Mouse (Mus musculus) kidney, embryonic 16.5 days (tissue): ENCODE measurements around the gene Dazap1. TPM values are rescaled to one million over a fixed set of nuclear protein-coding genes. Genes with fewer than 3 reads are reported as not detected.

ENCODE experiments used
- ATAC-seq: fragments of 200-750 bp; cut with Nextera tagmentation; 2 replicates; pipeline ENCODE4 v1.8.0; 2017; ENCODE audit warnings: moderate TSS enrichment; ENCODE audit not compliant: low FRiP score, low TSS enrichment
- H3K27ac ChIP-seq: fragments of 300-500 bp; sonication (generic); 2 replicates; pipeline ENCODE4 v1.5.1; 2014; ENCODE audit warnings: low read length
- H3K27me3 ChIP-seq: fragments of 300-500 bp; sonication (generic); 2 replicates; pipeline ENCODE4 v1.6.1; 2014; ENCODE audit warnings: low read length, control low read depth, mixed read lengths; ENCODE audit not compliant: insufficient read depth
- H3K36me3 ChIP-seq: fragments of 300-500 bp; sonication (generic); 2 replicates; pipeline ENCODE4 v1.6.1; 2014; ENCODE audit warnings: low read length, control low read depth, mixed read lengths; ENCODE audit not compliant: insufficient read depth
- H3K4me1 ChIP-seq: fragments of 300-500 bp; sonication (generic); 2 replicates; pipeline ENCODE4 v1.6.1; 2014; ENCODE audit warnings: low read length, control low read depth, mixed read lengths; ENCODE audit not compliant: insufficient read depth
- H3K4me2 ChIP-seq: fragments of 300-500 bp; sonication (generic); replicated peaks from 2 replicates; pipeline ENCODE4 v1.6.1; 2014; ENCODE audit warnings: low read depth, low read length
- H3K4me3 ChIP-seq: fragments of 300-500 bp; sonication (generic); 2 replicates; pipeline ENCODE4 v1.5.1; 2014; ENCODE audit warnings: mild to moderate bottlenecking, low read length
- H3K9ac ChIP-seq: fragments of 300-500 bp; sonication (generic); replicated peaks from 2 replicates; pipeline ENCODE4 v1.6.1; 2014; ENCODE audit warnings: low read length
- H3K9me3 ChIP-seq: fragments of 300-500 bp; sonication (generic); 2 replicates; pipeline ENCODE4 v1.6.1; 2016; ENCODE audit warnings: low read length, control low read depth
- WGBS: fragments of 180-500 bp; shearing (Covaris S2); extraction: QIAGEN DNeasy Blood & Tissue Kit; methylation state at CpG from one replicate; pipeline ENCODE4 v1.1.7; 2014; 5-methylcytosine and 5-hydroxymethylcytosine counted together
- polyA plus RNA-seq: library from polyadenylated mRNA; unstranded; fragments of >200 nt; fragmentation: Nextera tagmentation; extraction: Ambion mirVana; gene quantifications from 2 replicates; pipeline ENCODE4 v1.2.1, GENCODE M21; 2015

Dazap1 gene
- polyA plus RNA-seq, 1 experiment from 2014 or later = 55.4 TPM

GRCm38 (mm10) chr10:80281921-80282371 lies 20.7 kb downstream of the Dazap1 start:
- Histone ChIP-seq H3K36me3 (peaks cover 82% of the 10 kb centered on the region), H3K4me3 (no peak overlapping the region), H3K27ac (peak overlapping the region; percentile 88), H3K9ac (peak overlapping the region; percentile 32; the same call in 1 of the 2 replicates), H3K4me1 (0 out of 2 replicates have a peak, but pooled peaks cover 6% of the 10 kb centered on the region), H3K9me3 (no peaks in the 10 kb centered on the region), H3K27me3 (no peaks in the 10 kb centered on the region), H3K4me2 (no peak overlapping the region)
- WGBS = 60% methylated on average over 8 of the region's 8 CpGs
- ATAC-seq = peak; percentile 59

- H3K27me3 ChIP-seq = no peaks in the 10 kb centered on the region
- H3K4me3 ChIP-seq = no peak overlapping the region
- H3K4me1 ChIP-seq = 0 out of 2 replicates have a peak, but pooled peaks cover 6% of the 10 kb centered on the region
- H3K9ac ChIP-seq = no peak overlapping the region
- 82% methylated on average over 20 of the region's 20 CpGs for WGBS
- H3K4me2 ChIP-seq = no peak overlapping the region
- no peak for ATAC-seq
- peak overlapping the region; percentile 88 for H3K27ac ChIP-seq
- peaks cover 79% of the 10 kb centered on the region for H3K36me3 ChIP-seq
- no peaks in the 10 kb centered on the region for H3K9me3 ChIP-seq
Observed at GRCm38 (mm10) chr10:80282481-80283441, 21.5 kb downstream of the Dazap1 start.

GRCm38 (mm10) chr10:80285222-80286070 lies 24.2 kb downstream of the Dazap1 start:
- H3K4me1 ChIP-seq = 0 out of 2 replicates have a peak, but pooled peaks cover 6% of the 10 kb centered on the region
- H3K9me3 ChIP-seq = no peaks in the 10 kb centered on the region
- no peak overlapping the region for H3K9ac ChIP-seq
- ATAC-seq = no peak
- H3K4me3 ChIP-seq = no peak overlapping the region
- WGBS = 61% methylated on average over 14 of the region's 15 CpGs
- no peaks in the 10 kb centered on the region for H3K27me3 ChIP-seq
- no peak overlapping the region for H3K27ac ChIP-seq
- H3K4me2 ChIP-seq = no peak overlapping the region
- H3K36me3 ChIP-seq = peaks cover 62% of the 10 kb centered on the region

- Histone ChIP-seq H3K4me1 (peaks cover 4% of the 10 kb centered on the region), H3K9ac (no peak overlapping the region), H3K4me2 (no peak overlapping the region), H3K36me3 (peaks cover 50% of the 10 kb centered on the region), H3K27me3 (no peaks in the 10 kb centered on the region), H3K9me3 (no peaks in the 10 kb centered on the region), H3K4me3 (no peak overlapping the region), H3K27ac (no peak overlapping the region)
- no peak for ATAC-seq
- 94% methylated on average over 12 of the region's 12 CpGs for WGBS
Observed at GRCm38 (mm10) chr10:80288097-80288496, 26.8 kb downstream of the Dazap1 start.

GRCm38 (mm10) chr10:80288657-80289056 lies 27.4 kb downstream of the Dazap1 start:
- Histone ChIP-seq H3K27me3 (no peaks in the 10 kb centered on the region), H3K36me3 (peaks cover 47% of the 10 kb centered on the region), H3K4me1 (peaks cover 9% of the 10 kb centered on the region), H3K27ac (no peak overlapping the region), H3K4me2 (no peak overlapping the region), H3K9ac (no peak overlapping the region), H3K9me3 (no peaks in the 10 kb centered on the region), H3K4me3 (no peak overlapping the region)
- WGBS = 66% methylated on average over 8 of the region's 8 CpGs
- ATAC-seq = no peak

- WGBS = under 1% methylated on average over 72 of the region's 72 CpGs
- Histone ChIP-seq H3K4me2 (peak within 1 kb of the TSS; percentile 82), H3K36me3 (peaks cover 26% of the 10 kb centered on the region), H3K27ac (peak within 1 kb of the TSS; percentile 87), H3K9me3 (no peaks in the 10 kb centered on the region), H3K4me3 (peak within 1 kb of the TSS; percentile 97), H3K4me1 (peaks cover 17% of the 10 kb centered on the region), H3K9ac (peak within 1 kb of the TSS; percentile 99), H3K27me3 (peaks cover 5% of the 10 kb centered on the region; the same call in 1 of the 2 replicates)
- peak; percentile 89 for ATAC-seq
Observed at GRCm38 (mm10) chr10:80292251-80293146, 31.2 kb downstream of the Dazap1 start, which contains the start of gene Rps15. TSS of gene Rps15 (plus strand) at chr10:80292453.

- Histone ChIP-seq H3K4me3 (peak overlapping the region; percentile 97), H3K27me3 (peaks cover 13% of the 10 kb centered on the region), H3K9me3 (no peaks in the 10 kb centered on the region), H3K27ac (peak overlapping the region; percentile 87; the same call in 1 of the 2 replicates), H3K9ac (peak overlapping the region; percentile 99), H3K36me3 (peaks cover 19% of the 10 kb centered on the region), H3K4me2 (peak overlapping the region; percentile 82), H3K4me1 (peaks cover 17% of the 10 kb centered on the region)
- ATAC-seq = no peak
- 20% methylated on average over 14 of the region's 14 CpGs for WGBS
Observed at GRCm38 (mm10) chr10:80293325-80293724, 32.0 kb downstream of the Dazap1 start.

- no peak for ATAC-seq
- Histone ChIP-seq H3K9ac (no peak overlapping the region), H3K36me3 (peaks cover 15% of the 10 kb centered on the region), H3K4me2 (no peak overlapping the region), H3K4me3 (no peak overlapping the region), H3K9me3 (no peaks in the 10 kb centered on the region), H3K27ac (no peak overlapping the region), H3K4me1 (peaks cover 17% of the 10 kb centered on the region), H3K27me3 (peaks cover 22% of the 10 kb centered on the region)
- WGBS = 86% methylated on average over 4 of the region's 4 CpGs
Observed at GRCm38 (mm10) chr10:80294311-80294710, 33.0 kb downstream of the Dazap1 start.
